Mouse (Mus musculus) urinary bladder, postnatal 25 days (tissue): ENCODE data around the gene Rhox4a2.
"Not testable (repeated sequence)": the region's sequence is repeated elsewhere in the genome, so short reads cannot be mapped to it uniquely, and the experiment has no call there.

ENCODE experiments used
- DNase-seq: peaks from one replicate; pipeline ENCODE4 v3.0.0; 2022; ENCODE audit warnings: low spot score

Rhox4a2 gene

DNA sequence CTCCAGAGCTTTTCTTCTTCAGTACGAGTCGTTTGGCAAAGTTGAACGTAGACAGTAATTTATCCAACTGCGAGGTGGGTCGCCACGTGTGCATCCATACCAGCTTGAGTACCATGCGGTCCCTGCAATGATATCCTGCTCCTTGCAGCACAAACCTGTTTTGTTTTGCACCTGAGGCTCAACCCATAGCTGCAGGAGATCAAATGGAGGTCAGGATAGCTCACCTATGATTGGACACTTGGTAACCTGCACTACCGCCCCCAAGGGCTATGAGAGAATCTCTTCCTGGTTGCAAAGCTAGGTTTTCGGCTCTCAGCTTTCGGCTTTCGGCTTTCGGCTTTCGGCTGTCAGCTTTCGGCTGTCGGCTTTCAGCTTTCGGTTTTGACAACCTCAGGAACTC is at the start of gene Rhox4a2:
TSS of gene Rhox4a2 (plus strand) at position 301 of the 400 bp plus-strand sequence.
- DNase-seq, result not testable (repeated sequence)

DNA sequence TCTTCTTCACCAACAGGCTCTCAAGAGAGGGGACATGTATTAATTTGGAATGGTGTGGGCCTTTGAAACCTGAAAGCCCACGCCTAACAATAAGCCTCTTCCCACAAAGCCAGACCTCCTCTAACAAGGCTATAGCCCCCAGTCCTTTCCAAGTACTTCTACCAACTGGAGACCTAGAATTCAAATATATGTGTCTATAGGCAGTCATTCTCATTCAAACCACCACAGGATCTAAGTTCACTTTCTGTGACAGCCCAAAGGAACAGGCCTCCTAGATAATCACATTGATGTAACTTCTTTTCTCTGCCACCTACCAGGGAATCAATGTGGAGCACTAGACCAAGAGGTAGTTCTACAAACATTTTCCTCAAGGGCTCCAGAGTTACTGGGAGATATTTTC is 10.9 kb upstream of the Rhox4a2 start, which contains the start of gene Rhox3a2:
TSS of gene Rhox3a2 (plus strand) at position 301 of the 400 bp plus-strand sequence.
- DNase-seq, result not testable (repeated sequence)

DNA sequence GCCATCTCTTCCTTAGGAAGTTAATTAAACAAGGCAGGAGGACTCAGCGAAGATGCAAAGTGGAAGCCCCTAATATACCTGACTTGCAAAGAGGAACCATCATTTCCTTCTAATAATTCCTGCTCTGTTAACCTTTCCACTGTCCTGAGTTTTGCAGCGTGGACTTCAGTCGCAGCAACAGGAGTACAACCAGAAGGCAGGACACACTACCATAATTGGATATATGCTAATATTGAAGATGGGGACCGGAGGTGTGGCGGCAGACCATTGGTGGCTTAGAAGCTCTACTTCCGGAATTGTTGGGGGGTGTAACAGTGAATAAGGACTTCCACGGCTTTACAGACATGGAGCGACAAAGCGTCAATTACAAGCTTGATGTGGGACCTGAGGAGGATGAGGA is 21.1 kb downstream of the Rhox4a2 start, which contains the start of gene Rhox2b:
TSS of gene Rhox2b (plus strand) at position 301 of the 400 bp plus-strand sequence.
- DNase-seq, result not testable (repeated sequence)

DNA sequence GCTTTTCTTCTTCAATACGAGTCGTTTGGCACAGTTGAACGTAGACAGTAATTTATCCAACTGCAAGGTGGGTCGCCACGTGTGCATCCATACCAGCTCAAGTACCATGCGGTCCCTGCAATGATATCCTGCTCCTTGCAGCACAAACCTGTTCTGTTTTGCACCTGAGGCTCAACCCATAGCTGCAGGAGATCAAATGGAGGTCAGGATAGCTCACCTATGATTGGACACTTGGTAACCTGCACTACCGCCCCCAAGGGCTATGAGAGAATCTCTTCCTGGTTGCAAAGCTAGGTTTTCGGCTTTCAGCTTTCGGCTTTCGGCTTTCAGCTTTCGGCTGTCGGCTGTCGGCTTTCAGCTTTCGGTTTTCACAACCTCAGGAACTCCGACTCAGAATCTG is 41.5 kb downstream of the Rhox4a2 start, which contains the start of gene Rhox4b:
TSS of gene Rhox4b (plus strand) at position 301 of the 400 bp plus-strand sequence.
- DNase-seq, result not testable (repeated sequence)
